Mouse (Mus musculus) right cerebral cortex, postnatal 10 days (tissue): ENCODE results near the gene Inpp4a.
A peak's percentile ranks its signal among the peaks of the same experiment; 100 is the strongest.

Experiments
- DNase-seq, 2 experiments: peaks; one replicate each; pipeline ENCODE4 v3.0.0; 2021; ENCODE audit warnings: low spot score in 2 of 2

The Inpp4a gene

GRCm38 (mm10) chr1:37323208-37323607 is 23.5 kb downstream of the Inpp4a start:
- DNase-seq = no peak

- no peak for DNase-seq
Observed at GRCm38 (mm10) chr1:37324569-37324968, 24.9 kb downstream of the Inpp4a start.

GRCm38 (mm10) chr1:37327311-37327710 is 27.6 kb downstream of the Inpp4a start:
- DNase-seq = no peak

- DNase-seq = no peak
Observed at GRCm38 (mm10) chr1:37329132-37329531, 29.5 kb downstream of the Inpp4a start.

- no peak for DNase-seq
Observed at GRCm38 (mm10) chr1:37329831-37330230, 30.2 kb downstream of the Inpp4a start.

GRCm38 (mm10) chr1:37332756-37333155 is 33.1 kb downstream of the Inpp4a start:
- DNase-seq = no peak

- no peak for DNase-seq
Observed at GRCm38 (mm10) chr1:37333741-37334440, 34.2 kb downstream of the Inpp4a start.

- no peak for DNase-seq
Observed at GRCm38 (mm10) chr1:37336022-37336421, 36.4 kb downstream of the Inpp4a start.

GRCm38 (mm10) chr1:37336794-37337193 is 37.1 kb downstream of the Inpp4a start:
- no peak for DNase-seq

GRCm38 (mm10) chr1:37337273-37337672 is 37.6 kb downstream of the Inpp4a start:
- DNase-seq = no peak

- peak; percentile 57 to 75 for DNase-seq
Observed at GRCm38 (mm10) chr1:37339144-37339543, 39.5 kb downstream of the Inpp4a start.

- no peak for DNase-seq
Observed at GRCm38 (mm10) chr1:37341347-37341746, 41.7 kb downstream of the Inpp4a start.

- no peak for DNase-seq
Observed at GRCm38 (mm10) chr1:37341914-37342313, 42.2 kb downstream of the Inpp4a start.

- no peak for DNase-seq
Observed at GRCm38 (mm10) chr1:37342524-37342923, 42.9 kb downstream of the Inpp4a start.

- no peak for DNase-seq
Observed at GRCm38 (mm10) chr1:37343265-37343664, 43.6 kb downstream of the Inpp4a start.

- no peak for DNase-seq
Observed at GRCm38 (mm10) chr1:37344223-37344916, 44.7 kb downstream of the Inpp4a start.

- peak; percentile 53 to 69 for DNase-seq
Observed at GRCm38 (mm10) chr1:37347361-37348080, 47.9 kb downstream of the Inpp4a start.

GRCm38 (mm10) chr1:37350886-37351651 is 51.4 kb downstream of the Inpp4a start:
- DNase-seq = peak; percentile 55 to 75

GRCm38 (mm10) chr1:37351961-37352360 is 52.3 kb downstream of the Inpp4a start:
- DNase-seq = no peak

- no peak for DNase-seq
Observed at GRCm38 (mm10) chr1:37353456-37353855, 53.8 kb downstream of the Inpp4a start.

GRCm38 (mm10) chr1:37355492-37355891 is 55.8 kb downstream of the Inpp4a start:
- DNase-seq = no peak

GRCm38 (mm10) chr1:37356305-37356704 is 56.6 kb downstream of the Inpp4a start:
- DNase-seq = no peak
